Mouse (Mus musculus): Measurements from ENCODE around the gene Gm49318. TPM values are rescaled to one million over a fixed set of nuclear protein-coding genes. Genes with fewer than 3 reads are reported as not detected.

The Gm49318 gene
- polyA plus RNA-seq, 1 experiment from 2014 or later, result not detected

DNA sequence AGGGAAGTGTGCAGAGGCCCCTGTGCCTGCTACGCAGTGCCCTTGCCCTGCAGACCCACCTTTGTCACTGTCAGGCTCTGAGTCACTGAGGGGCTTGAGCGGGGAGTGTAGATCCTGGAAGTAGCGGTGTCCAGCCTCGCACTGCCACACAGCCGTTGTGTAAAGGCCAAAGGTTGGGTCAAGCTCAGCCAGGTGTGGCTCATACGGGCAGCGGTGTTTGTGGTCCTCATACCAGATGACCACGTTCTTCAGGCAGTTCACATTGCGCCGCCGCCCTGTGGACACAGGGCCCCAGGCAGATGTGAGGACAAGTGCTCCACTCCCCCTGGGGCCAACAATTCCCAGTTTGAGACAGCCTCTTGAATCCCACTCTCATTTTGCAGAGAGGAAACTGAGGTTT lies 5.4 kb downstream of the Gm49318 start:
- Histone ChIP-seq H3K9me3 (ENCODE audit: low read length) (no peaks in the 10 kb centered on the region), H3K27ac (ENCODE audit: low read depth) (no peak overlapping the region), H3K36me3 (replicated peaks; ENCODE audit: insufficient read depth, low read length) (peaks cover 38% of the 10 kb centered on the region), H3K4me3 (ENCODE audit: low read depth, low read length) (no peak overlapping the region), H3K9ac (replicated peaks) (no peak overlapping the region), H3K27me3 (ENCODE audit: insufficient read depth, low read length) (no peaks in the 10 kb centered on the region), H3K4me1 (ENCODE audit: insufficient read depth) (peaks cover 9% of the 10 kb centered on the region), H3K4me2 (ENCODE audit: low read depth, low read length) (no peak overlapping the region)
- 74% methylated on average over 11 of the region's 11 CpGs for WGBS (ENCODE audit: insufficient replicate concordance)
- ATAC-seq, result peak; percentile 51
- no peak for TF ChIP-seq CTCF (IDR thresholded peaks at IDR 0.05; ENCODE audit: low read depth)
- no peak for TF ChIP-seq EP300 (IDR thresholded peaks at IDR 0.05; ENCODE audit: low read depth)
- peak; percentile 45 for DNase-seq

DNA sequence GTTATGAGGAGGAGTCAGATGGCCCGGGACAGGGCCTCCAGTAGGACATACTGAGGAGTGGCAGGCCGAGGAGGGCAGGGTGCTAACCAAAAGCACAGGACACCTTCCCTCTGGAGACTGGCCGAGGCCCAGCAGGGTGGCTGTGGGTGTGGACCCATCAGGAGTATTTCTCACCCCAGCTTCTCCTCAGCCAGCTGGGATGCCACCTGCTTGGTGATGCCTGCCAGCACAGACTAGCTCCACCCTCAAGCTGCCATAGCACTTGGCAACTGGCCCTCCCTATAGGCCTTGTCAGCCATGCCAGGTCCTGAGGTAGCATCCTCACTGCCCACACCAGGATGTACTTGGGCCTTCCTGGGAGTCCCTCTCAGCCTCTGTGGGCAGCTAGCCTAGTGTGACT lies 6.7 kb downstream of the Gm49318 start:
- no peak for ATAC-seq
- Histone ChIP-seq H3K4me2 (ENCODE audit: low read depth, low read length) (no peak overlapping the region), H3K9me3 (ENCODE audit: low read length) (no peaks in the 10 kb centered on the region), H3K36me3 (replicated peaks; ENCODE audit: insufficient read depth, low read length) (peaks cover 42% of the 10 kb centered on the region), H3K4me3 (ENCODE audit: low read depth, low read length) (no peak overlapping the region), H3K27ac (ENCODE audit: low read depth) (no peak overlapping the region), H3K9ac (replicated peaks) (no peak overlapping the region), H3K4me1 (ENCODE audit: insufficient read depth) (no peaks in the 10 kb centered on the region), H3K27me3 (ENCODE audit: insufficient read depth, low read length) (no peaks in the 10 kb centered on the region)
- no peak for DNase-seq
- 82% methylated on average over 3 of the region's 3 CpGs for WGBS (ENCODE audit: insufficient replicate concordance)
- TF ChIP-seq EP300 (IDR thresholded peaks at IDR 0.05; ENCODE audit: low read depth) (no peak), CTCF (IDR thresholded peaks at IDR 0.05; ENCODE audit: low read depth) (no peak)

DNA sequence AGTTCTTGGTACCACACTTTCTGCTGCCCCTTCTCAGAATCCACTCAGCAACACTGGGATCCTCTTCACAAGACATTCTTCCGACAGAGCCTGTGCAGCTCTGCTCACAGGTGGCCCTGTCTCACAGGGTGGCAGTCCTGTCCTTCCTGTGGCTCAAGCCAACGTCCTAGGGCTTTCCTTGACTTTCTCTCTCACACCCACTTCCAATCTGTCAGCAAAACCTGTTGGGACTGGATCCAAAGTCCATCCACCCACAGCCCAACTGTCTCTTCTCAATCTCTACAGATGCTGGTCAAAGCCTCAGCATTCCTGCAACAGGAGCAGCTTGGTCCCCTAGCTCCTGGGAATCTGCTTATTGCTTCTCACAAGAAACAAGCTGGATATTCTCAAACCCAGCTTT lies 9.7 kb downstream of the Gm49318 start:
- Histone ChIP-seq H3K4me2 (ENCODE audit: low read depth, low read length) (no peak overlapping the region), H3K4me3 (ENCODE audit: low read depth, low read length) (no peak overlapping the region), H3K27ac (ENCODE audit: low read depth) (no peak overlapping the region), H3K27me3 (ENCODE audit: insufficient read depth, low read length) (no peaks in the 10 kb centered on the region), H3K9ac (replicated peaks) (no peak overlapping the region), H3K9me3 (ENCODE audit: low read length) (no peaks in the 10 kb centered on the region), H3K4me1 (ENCODE audit: insufficient read depth) (no peaks in the 10 kb centered on the region), H3K36me3 (replicated peaks; ENCODE audit: insufficient read depth, low read length) (peaks cover 54% of the 10 kb centered on the region)
- ATAC-seq (no peak), DNase-seq (no peak)
- TF ChIP-seq CTCF (IDR thresholded peaks at IDR 0.05; ENCODE audit: low read depth) (no peak), EP300 (IDR thresholded peaks at IDR 0.05; ENCODE audit: low read depth) (no peak)
- WGBS (ENCODE audit: insufficient replicate concordance), result 81% methylated on average over 2 of the region's 2 CpGs

DNA sequence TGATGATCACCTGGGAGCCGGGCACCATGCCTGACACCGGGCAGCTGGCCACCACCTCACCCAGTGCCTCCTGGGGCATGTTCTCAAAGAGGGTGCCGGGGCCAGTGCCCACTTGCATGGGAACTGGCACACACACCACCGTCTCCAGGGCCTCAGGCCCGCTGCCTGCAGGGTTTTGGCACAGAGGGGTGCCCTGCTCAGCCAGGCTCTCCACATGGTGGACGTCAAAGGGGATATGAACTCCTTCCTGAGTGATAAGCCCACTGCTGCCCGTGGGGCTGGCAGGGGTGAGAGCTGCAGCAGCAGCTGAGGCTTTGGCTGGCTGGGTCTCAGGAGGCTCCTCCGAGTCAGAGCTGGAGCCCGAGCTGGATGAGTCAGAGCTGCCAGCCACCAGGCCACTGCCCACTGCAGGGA lies 13.0 kb downstream of the Gm49318 start:
- 80% methylated on average over 9 of the region's 9 CpGs for WGBS (ENCODE audit: insufficient replicate concordance)
- TF ChIP-seq CTCF (IDR thresholded peaks at IDR 0.05; ENCODE audit: low read depth) (no peak), EP300 (IDR thresholded peaks at IDR 0.05; ENCODE audit: low read depth) (no peak)
- no peak for DNase-seq

DNA sequence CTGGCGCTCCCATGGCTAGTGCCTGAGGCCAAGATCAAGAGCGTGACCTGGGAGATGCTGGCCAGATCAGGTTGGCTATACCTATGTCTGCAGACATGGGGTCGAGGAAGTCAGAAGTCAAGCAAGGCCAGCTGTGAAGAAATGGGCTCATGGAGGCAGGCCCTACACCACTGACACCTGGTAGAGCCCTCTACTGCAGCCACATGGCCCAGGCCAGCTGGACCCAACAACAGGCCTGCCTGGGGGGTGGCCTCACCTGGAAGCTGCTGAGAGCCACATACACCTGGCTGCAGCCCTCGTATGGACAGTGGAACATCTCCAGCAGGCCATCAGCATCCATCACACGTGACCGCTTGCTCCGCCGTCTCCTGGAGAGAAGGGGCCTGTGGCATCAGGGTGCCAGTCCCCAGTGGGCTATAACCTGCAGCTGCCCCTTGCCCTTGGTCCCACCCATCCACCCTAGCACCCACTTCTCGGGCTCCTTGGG lies 14.0 kb downstream of the Gm49318 start:
- no peak overlapping the region for H3K4me2 ChIP-seq (ENCODE audit: low read depth, low read length)
- H3K36me3 ChIP-seq (replicated peaks; ENCODE audit: insufficient read depth, low read length), result peaks cover 28% of the 10 kb centered on the region
- TF ChIP-seq CTCF (IDR thresholded peaks at IDR 0.05; ENCODE audit: low read depth) (no peak), EP300 (IDR thresholded peaks at IDR 0.05; ENCODE audit: low read depth) (no peak)
- ATAC-seq (no peak), DNase-seq (no peak)
- H3K27me3 ChIP-seq (ENCODE audit: insufficient read depth, low read length), result peaks cover 30% of the 10 kb centered on the region
- no peak overlapping the region for H3K9ac ChIP-seq (replicated peaks)
- no peak overlapping the region for H3K4me3 ChIP-seq (ENCODE audit: low read depth, low read length)
- H3K27ac ChIP-seq (ENCODE audit: low read depth), result no peak overlapping the region
- H3K9me3 ChIP-seq (ENCODE audit: low read length), result no peaks in the 10 kb centered on the region
- H3K4me1 ChIP-seq (ENCODE audit: insufficient read depth), result peaks cover 11% of the 10 kb centered on the region
- 89% methylated on average over 9 of the region's 9 CpGs for WGBS (ENCODE audit: insufficient replicate concordance)

More for the DNA sequence above, 13.0 kb downstream of the Gm49318 start:
- H3K9me3 ChIP-seq (ENCODE audit: low read length), result no peaks in the 10 kb centered on the region
- H3K27me3 ChIP-seq (ENCODE audit: insufficient read depth, low read length), result peaks cover 21% of the 10 kb centered on the region
- H3K4me1 ChIP-seq (ENCODE audit: insufficient read depth), result peaks cover 11% of the 10 kb centered on the region
- H3K4me2 ChIP-seq (ENCODE audit: low read depth, low read length), result no peak overlapping the region
- H3K27ac ChIP-seq (ENCODE audit: low read depth), result no peak overlapping the region
- no peak overlapping the region for H3K9ac ChIP-seq (replicated peaks)
- no peak overlapping the region for H3K4me3 ChIP-seq (ENCODE audit: low read depth, low read length)
- peaks cover 31% of the 10 kb centered on the region for H3K36me3 ChIP-seq (replicated peaks; ENCODE audit: insufficient read depth, low read length)
- no peak for ATAC-seq

DNA sequence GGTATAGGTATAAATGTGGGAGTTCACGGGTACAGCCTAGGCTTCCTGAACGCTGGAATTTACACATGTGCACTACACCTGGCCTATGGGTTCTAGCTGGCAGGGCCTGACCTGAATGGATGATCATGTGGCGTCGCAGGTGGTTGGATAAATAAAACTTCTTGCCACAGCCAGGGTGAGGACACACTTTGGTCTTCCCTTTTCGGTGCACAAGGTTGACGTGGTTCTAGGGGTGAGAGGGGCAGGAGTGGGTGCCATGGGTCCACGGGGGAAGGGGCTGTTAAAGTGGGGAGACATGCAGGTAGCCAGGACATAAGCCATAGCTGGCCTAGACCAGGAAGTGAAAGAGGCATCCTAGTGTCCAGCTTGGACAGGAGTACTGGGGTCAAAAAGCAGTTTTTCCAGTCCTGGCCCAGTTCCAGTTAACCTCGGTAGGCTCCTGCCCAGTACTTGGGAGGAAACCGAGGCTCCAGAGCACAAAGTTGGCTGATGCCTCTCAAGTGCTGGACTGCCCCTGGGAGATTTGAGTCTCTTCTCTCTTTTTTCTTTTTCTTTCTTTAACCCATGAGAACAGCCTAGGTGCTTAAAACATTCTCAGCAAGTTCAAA lies 14.7 kb downstream of the Gm49318 start:
- ATAC-seq (no peak), DNase-seq (no peak)
- no peaks in the 10 kb centered on the region for H3K9me3 ChIP-seq (ENCODE audit: low read length)
- H3K4me3 ChIP-seq (ENCODE audit: low read depth, low read length), result no peak overlapping the region
- no peak overlapping the region for H3K4me2 ChIP-seq (ENCODE audit: low read depth, low read length)
- H3K4me1 ChIP-seq (ENCODE audit: insufficient read depth), result peaks cover 17% of the 10 kb centered on the region
- H3K27me3 ChIP-seq (ENCODE audit: insufficient read depth, low read length), result peaks cover 37% of the 10 kb centered on the region
- H3K27ac ChIP-seq (ENCODE audit: low read depth), result no peak overlapping the region
- no peak for TF ChIP-seq CTCF (IDR thresholded peaks at IDR 0.05; ENCODE audit: low read depth)
- no peak for TF ChIP-seq EP300 (IDR thresholded peaks at IDR 0.05; ENCODE audit: low read depth)
- no peak overlapping the region for H3K9ac ChIP-seq (replicated peaks)
- peaks cover 24% of the 10 kb centered on the region for H3K36me3 ChIP-seq (replicated peaks; ENCODE audit: insufficient read depth, low read length)
- WGBS (ENCODE audit: insufficient replicate concordance), result 63% methylated on average over 9 of the region's 9 CpGs
